Mouse (Mus musculus) lung, postnatal 0 days (tissue): ENCODE measurements at regions not wholly inside any gene's neighbourhood (a gene's known extent, or its start where the extent isn't known, plus 50 kb on each side); places are given as distances from the start of the nearest gene placed in this dataset.

Experiments
- ATAC-seq: fragments of 200-750 bp; cut with Nextera tagmentation; 2 replicates; pipeline ENCODE4 v1.8.0; 2017; ENCODE audit warnings: moderate library complexity
- DNase-seq: peaks from one replicate; pipeline ENCODE4 v3.0.0-alpha.2; 2016; ENCODE audit warnings: low spot score
- H3K27ac ChIP-seq: fragments of 300-500 bp; sonication (generic); 2 replicates; pipeline ENCODE4 v1.5.1; 2014; ENCODE audit warnings: antibody characterized with exemption, mild to moderate bottlenecking, low read length, mixed read lengths
- H3K27me3 ChIP-seq: fragments of 300-500 bp; sonication (generic); replicated peaks from 2 replicates; pipeline ENCODE4 v1.6.1; 2014; ENCODE audit warnings: low read length, mixed read lengths; ENCODE audit not compliant: insufficient read depth
- H3K36me3 ChIP-seq: fragments of 300-500 bp; sonication (generic); 2 replicates; pipeline ENCODE4 v1.6.1; 2014; ENCODE audit warnings: low read length, mixed read lengths; ENCODE audit not compliant: insufficient read depth
- H3K4me1 ChIP-seq: fragments of 300-500 bp; sonication (generic); 2 replicates; pipeline ENCODE4 v1.6.1; 2014; ENCODE audit warnings: antibody characterized with exemption, low read depth, low read length, mixed read lengths; ENCODE audit not compliant: insufficient read depth
- H3K4me2 ChIP-seq: fragments of 300-500 bp; sonication (generic); replicated peaks from 2 replicates; pipeline ENCODE4 v1.6.1; 2014; ENCODE audit warnings: low read depth, mild to moderate bottlenecking, low read length, moderate library complexity, mixed read lengths
- H3K4me3 ChIP-seq: fragments of 300-500 bp; sonication (generic); 2 replicates; pipeline ENCODE4 v1.5.1; 2014; ENCODE audit warnings: low read depth, low read length
- H3K9ac ChIP-seq: fragments of 300-500 bp; sonication (generic); replicated peaks from 2 replicates; pipeline ENCODE4 v1.6.1; 2014; ENCODE audit warnings: low read depth, mild to moderate bottlenecking
- H3K9me3 ChIP-seq: fragments of 300-500 bp; sonication (generic); 2 replicates; pipeline ENCODE4 v1.6.1; 2016; ENCODE audit warnings: low read length, mixed read lengths
- CTCF ChIP-seq: IDR thresholded peaks from 2 replicates; pipeline ENCODE4 v1.5.1; 2016; ENCODE audit warnings: antibody characterized with exemption, mild to moderate bottlenecking
- EP300 ChIP-seq: IDR thresholded peaks from 2 replicates; pipeline ENCODE4 v1.6.1; 2016; ENCODE audit warnings: antibody characterized with exemption, mild to moderate bottlenecking, control low read depth
- WGBS: fragments of 180-500 bp; shearing (Covaris S2); extraction: QIAGEN DNeasy Blood & Tissue Kit; methylation state at CpG from one replicate; pipeline ENCODE4 v1.1.7; 2014; 5-methylcytosine and 5-hydroxymethylcytosine counted together

DNA sequence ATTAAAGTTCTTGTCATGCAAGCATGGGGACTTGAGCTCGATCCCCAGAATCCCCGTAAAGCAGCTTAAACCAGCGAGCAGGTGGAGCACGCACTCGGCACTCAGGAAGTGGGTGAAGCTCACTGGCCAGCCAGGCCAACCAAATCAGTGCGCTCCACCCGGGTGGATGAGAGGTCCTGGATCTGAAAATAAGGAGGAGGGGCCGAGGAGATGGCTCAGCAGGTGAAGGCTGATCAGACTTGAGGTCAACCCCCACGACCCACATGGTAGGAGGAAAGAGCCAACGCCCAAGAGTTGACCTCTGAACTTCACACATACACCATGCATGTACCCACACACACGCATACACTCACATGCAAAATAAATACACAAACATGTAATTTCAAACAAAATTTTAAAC lies 120.8 kb downstream of the Inhbb start:
- ATAC-seq = no peak
- WGBS = 91% methylated on average over 11 of the region's 11 CpGs
- H3K36me3 ChIP-seq = no peaks in the 10 kb centered on the region
- H3K27ac ChIP-seq = no peak overlapping the region
- no peak for TF ChIP-seq CTCF
- no peak for TF ChIP-seq EP300
- H3K9me3 ChIP-seq = no peaks in the 10 kb centered on the region
- H3K4me3 ChIP-seq = no peak overlapping the region
- H3K4me2 ChIP-seq = no peak overlapping the region
- no peaks in the 10 kb centered on the region for H3K4me1 ChIP-seq
- no peak for DNase-seq
- no peak overlapping the region for H3K9ac ChIP-seq
- H3K27me3 ChIP-seq = no peaks in the 10 kb centered on the region

DNA sequence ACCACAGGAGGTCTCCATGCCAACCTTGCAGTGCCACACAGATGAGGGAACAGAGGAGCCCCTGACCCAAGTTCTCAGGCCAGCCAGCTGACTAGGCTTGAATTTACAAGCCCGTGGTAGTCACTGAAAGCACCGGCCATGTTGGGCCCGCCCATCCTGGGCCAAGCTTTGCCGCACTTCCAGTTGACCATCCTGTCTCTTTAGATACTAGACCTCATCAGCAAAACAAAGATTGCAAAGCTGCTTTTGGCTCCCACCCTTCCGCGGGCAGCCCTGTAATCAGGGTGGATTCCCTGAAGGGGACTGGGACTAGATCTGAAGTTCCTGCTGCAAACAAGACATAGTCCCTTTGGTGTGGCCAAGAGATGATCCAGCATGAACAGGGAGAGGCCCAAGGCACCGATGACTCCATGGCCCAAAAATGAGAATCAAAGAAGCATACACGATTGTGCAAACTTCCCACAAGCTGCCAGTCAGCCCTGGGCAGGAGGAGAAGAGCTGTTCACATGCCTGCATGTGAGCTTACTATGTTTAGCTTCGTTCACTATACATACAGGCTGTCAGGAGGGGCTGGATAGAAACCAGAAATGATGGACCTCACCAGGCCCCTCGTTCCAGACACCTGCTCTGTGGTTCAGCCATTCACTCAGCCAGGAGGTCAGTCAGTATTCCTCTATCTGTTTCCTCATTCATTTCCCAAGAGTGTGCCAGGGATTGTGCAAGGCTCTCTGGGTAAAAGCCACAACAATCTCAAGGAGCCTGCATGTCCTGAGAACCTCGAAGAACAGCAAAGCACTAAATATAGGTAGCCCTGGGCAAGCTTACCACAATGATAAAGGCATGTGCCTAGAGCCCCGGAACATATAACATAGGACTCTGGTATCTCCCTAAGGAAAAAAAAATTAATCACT lies 122.0 kb downstream of the Inhbb start:
- H3K9me3 ChIP-seq = no peaks in the 10 kb centered on the region
- no peak overlapping the region for H3K9ac ChIP-seq
- H3K36me3 ChIP-seq = no peaks in the 10 kb centered on the region
- no peak overlapping the region for H3K27ac ChIP-seq
- H3K4me3 ChIP-seq = no peak overlapping the region
- ATAC-seq = peak; percentile 69
- no peaks in the 10 kb centered on the region for H3K27me3 ChIP-seq
- 63% methylated on average over 12 of the region's 12 CpGs for WGBS
- DNase-seq = peak; percentile 64
- no peaks in the 10 kb centered on the region for H3K4me1 ChIP-seq
- TF ChIP-seq EP300 = peak; percentile 50; the same call in 1 of the 2 replicates
- no peak for TF ChIP-seq CTCF
- H3K4me2 ChIP-seq = no peak overlapping the region

DNA sequence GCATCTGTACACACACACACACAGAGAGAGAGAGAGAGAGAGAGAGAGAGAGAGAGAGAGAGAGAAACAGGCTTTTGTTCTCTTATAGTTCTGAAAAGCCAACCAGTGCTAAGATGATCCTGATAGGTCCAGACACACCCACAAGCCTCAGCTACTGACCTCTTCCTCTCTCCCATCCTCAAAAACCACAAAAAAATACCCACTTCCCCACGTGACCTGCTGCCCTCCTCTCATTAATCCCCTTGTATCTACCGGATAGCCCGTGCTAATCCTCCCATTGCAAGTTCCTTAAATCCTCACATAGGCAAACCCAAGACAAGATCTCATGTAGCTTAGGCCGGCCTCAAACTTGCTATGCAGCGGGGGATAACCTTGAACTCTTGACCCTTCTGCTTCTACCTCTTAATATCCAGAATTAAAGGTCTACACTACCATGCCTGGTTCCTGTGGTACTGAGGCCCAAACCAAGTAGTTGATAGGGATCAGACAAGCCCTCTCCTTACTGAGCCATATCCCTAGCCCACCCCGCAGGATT lies 123.3 kb downstream of the Inhbb start:
- no peaks in the 10 kb centered on the region for H3K36me3 ChIP-seq
- no peaks in the 10 kb centered on the region for H3K9me3 ChIP-seq
- H3K9ac ChIP-seq = no peak overlapping the region
- TF ChIP-seq EP300 (no peak), CTCF (no peak)
- no peak overlapping the region for H3K27ac ChIP-seq
- no peak overlapping the region for H3K4me3 ChIP-seq
- no peaks in the 10 kb centered on the region for H3K27me3 ChIP-seq
- DNase-seq (no peak), ATAC-seq (no peak)
- no peaks in the 10 kb centered on the region for H3K4me1 ChIP-seq
- WGBS = 74% methylated on average over 6 of the region's 6 CpGs
- H3K4me2 ChIP-seq = no peak overlapping the region

DNA sequence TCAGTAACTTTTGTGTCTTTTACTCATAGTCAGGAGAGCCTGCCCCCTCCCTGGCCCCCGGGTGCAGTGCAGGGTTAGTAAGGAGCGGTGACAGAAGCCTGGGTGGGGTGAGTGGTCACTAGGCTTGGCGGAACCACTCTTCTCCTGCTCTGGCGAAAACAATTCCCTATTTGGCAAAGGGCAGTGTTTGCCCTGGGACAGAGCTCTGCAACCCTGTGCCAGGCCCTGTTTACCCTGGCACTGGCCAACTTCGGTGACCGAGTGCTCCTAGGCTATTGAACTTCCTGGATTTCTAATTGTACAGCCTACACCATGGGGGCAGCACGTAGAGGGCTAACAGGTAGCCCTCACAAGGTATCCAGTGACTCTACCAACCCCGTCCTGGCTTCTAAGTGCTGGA lies 126.9 kb downstream of the Inhbb start:
- no peaks in the 10 kb centered on the region for H3K36me3 ChIP-seq
- no peaks in the 10 kb centered on the region for H3K9me3 ChIP-seq
- H3K27ac ChIP-seq = no peak overlapping the region
- H3K4me1 ChIP-seq = no peaks in the 10 kb centered on the region
- peak; percentile 6; the same call in 1 of the 2 replicates for ATAC-seq
- H3K4me2 ChIP-seq = no peak overlapping the region
- TF ChIP-seq EP300 (no peak), CTCF (no peak)
- H3K27me3 ChIP-seq = no peaks in the 10 kb centered on the region
- H3K4me3 ChIP-seq = no peak overlapping the region
- DNase-seq = peak; percentile 19
- 50% methylated on average over 8 of the region's 8 CpGs for WGBS
- no peak overlapping the region for H3K9ac ChIP-seq

DNA sequence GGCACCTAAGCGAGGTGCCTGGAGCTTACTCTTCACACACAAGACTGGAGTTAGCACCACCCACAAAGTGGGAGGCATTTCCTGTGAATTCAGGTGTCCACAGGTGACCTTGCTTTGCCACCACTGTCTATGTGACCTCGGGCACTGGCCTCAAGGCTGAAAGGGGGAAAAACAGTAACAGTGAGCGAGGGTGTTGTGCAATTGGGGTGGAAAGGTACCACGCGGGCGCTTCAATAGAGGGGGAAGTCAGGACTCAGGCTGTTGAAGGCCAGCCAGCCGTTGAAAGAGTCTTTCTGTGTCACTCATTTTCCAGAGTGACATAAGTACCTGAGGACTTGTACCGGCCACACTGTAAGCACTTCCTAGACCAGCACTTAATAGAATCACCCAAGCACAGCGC lies 128.2 kb downstream of the Inhbb start:
- Histone ChIP-seq H3K9me3 (no peaks in the 10 kb centered on the region), H3K4me1 (no peaks in the 10 kb centered on the region), H3K27ac (peak overlapping the region; percentile 62; the same call in 1 of the 2 replicates), H3K36me3 (no peaks in the 10 kb centered on the region), H3K4me3 (no peak overlapping the region), H3K9ac (no peak overlapping the region), H3K4me2 (no peak overlapping the region), H3K27me3 (no peaks in the 10 kb centered on the region)
- DNase-seq (peak; percentile 84), ATAC-seq (peak; percentile 72)
- WGBS = 64% methylated on average over 9 of the region's 9 CpGs
- TF ChIP-seq EP300 (0 out of 2 replicates have a peak, but pooled peaks have one; percentile 14), CTCF (no peak)

DNA sequence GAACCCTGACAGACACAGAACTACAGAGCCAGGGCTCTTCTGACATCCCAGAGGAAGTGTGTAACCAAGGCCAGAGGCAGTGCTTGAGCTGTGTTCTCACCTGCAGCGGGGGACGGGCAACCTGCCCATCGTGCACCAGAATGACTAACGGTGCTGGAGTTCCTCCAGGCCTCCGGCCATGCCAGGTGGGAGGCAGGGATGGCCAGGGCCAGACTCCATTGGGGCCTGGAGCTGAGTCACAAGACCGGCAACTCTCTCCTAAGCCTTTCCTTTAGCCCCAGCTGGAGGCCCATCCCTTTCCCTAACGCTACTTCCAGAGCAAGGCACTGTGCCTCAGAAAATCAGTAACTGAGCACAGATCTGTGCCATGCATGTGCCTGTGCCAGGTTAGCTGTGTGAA lies 129.8 kb downstream of the Inhbb start:
- DNase-seq = peak; percentile 30
- Histone ChIP-seq H3K9ac (no peak overlapping the region), H3K4me1 (no peaks in the 10 kb centered on the region), H3K4me3 (no peak overlapping the region), H3K27ac (no peak overlapping the region), H3K36me3 (no peaks in the 10 kb centered on the region), H3K27me3 (no peaks in the 10 kb centered on the region), H3K9me3 (no peaks in the 10 kb centered on the region), H3K4me2 (no peak overlapping the region)
- WGBS = 47% methylated on average over 7 of the region's 7 CpGs
- ATAC-seq = 0 out of 2 replicates have a peak, but pooled peaks have one; percentile 6
- TF ChIP-seq CTCF (no peak), EP300 (no peak)
